Mouse (Mus musculus) liver, adult 2 months (tissue): ENCODE results near the gene Il4.
A peak's percentile ranks its signal among the peaks of the same experiment; 100 is the strongest.

ENCODE experiments used
- CTCF ChIP-seq: fragments of 200-500 bp; IDR thresholded peaks from 2 replicates; pipeline ENCODE4 v1.5.1; 2011; ENCODE audit warnings: low read depth, low read length, control low read depth
- POLR2A ChIP-seq: fragments of 200-500 bp; IDR thresholded peaks from 2 replicates; pipeline ENCODE4 v1.6.1; 2011; ENCODE audit warnings: low read length, control low read depth; ENCODE audit not compliant: insufficient read depth; ENCODE audit errors: extremely low read depth

DNA sequence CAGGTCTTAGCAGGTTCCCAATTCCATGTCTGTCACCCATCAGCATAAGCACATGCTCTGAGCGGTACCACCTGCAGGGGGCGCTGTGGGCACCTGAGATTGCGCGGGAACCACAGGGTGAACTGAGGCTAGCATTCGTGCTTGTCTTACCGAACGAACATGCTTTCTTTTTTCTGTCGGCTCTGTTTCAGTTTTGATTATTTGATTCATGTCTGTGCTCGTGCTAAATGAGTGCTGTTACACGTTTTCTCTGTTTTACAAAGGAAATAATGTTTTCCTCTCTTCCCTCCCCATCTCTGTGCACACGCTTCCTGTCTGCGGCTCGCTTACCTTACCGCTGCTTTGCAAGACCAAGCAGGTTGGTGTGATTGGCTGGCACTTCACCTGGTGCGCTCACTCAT, 28.1 kb downstream of the Il4 start:
- TF ChIP-seq CTCF (peak; percentile 79), POLR2A (no peak)
